Mouse (Mus musculus) kidney, adult 2 months (tissue): ENCODE measurements around the gene Ripply3.

Experiments
- CTCF ChIP-seq: fragments of 200-500 bp; conservative IDR thresholded peaks from 2 replicates; pipeline ENCODE4 v1.5.1; 2011; ENCODE audit warnings: low read depth, mild to moderate bottlenecking, control low read depth, low read length, moderate library complexity, mixed read lengths; ENCODE audit not compliant: insufficient read depth, insufficient read length
- POLR2A ChIP-seq: fragments of 200-500 bp; IDR thresholded peaks from one replicate; pipeline ENCODE4 v1.6.1; 2011; ENCODE audit warnings: low read depth, low read length, control low read depth

GRCm38 (mm10) chr16:94327781-94328711 lies at the start of gene Ripply3:
- no peak for TF ChIP-seq CTCF
- TF ChIP-seq POLR2A: peak; percentile 74
